Mouse (Mus musculus): ENCODE data around the gene Prkar2b.
"Not testable (repeated sequence)": the region's sequence is repeated elsewhere in the genome, so short reads cannot be mapped to it uniquely, and the experiment has no call there.

Gene Prkar2b

DNA sequence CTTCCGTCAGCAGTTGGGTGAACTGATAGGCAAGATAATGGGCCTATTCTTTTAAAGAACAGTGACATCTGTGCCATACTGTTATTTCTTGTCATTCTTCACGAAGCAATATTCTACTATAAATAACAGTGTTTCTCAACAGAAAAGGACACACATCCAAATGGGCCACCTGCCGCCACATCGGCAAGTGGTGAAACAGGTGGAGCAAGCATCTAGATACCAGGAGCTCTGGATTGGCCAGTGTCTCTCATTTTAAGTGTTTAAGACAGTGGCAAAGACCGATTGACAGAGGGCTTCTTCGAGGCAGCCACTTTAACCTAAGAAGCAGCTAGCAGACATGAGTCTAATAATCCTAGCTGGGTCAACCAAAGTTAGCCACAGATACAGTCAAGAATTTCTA is 44.6 kb downstream of the Prkar2b start:
- CTCF ChIA-PET = no interaction called here
- POLR2A ChIA-PET = interaction anchor here in 1 of 4 experiments (0.6 kb wide), 1 partner anchor 145 kb away, joined by 5 read pairs; no protein-coding TSS in a partner anchor

DNA sequence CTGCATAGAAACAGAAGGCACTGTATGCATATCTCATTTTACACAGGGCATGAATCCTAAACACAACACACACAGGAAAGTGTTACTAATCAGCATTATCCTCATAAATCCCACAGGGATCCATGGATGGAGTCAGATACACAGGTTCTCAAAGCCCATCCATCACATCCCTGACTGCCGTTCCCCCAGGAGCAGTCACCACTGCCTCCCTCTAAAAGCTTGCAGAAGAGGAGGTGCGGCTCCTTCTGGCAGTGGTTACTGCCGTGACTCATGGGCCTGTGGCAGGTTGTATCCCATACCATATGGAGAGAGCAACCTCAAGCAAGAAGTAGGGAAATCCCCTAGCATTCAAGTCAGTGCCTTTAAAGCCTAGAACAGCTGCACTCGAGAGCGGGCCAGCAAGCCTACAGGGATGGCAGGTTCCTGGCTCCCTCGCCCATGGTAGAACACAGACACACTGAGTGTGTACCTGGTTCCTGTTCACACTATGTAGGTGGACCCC is 45.8 kb downstream of the Prkar2b start:
- ChIA-PET CTCF (no interaction called here), POLR2A (no interaction called here)

DNA sequence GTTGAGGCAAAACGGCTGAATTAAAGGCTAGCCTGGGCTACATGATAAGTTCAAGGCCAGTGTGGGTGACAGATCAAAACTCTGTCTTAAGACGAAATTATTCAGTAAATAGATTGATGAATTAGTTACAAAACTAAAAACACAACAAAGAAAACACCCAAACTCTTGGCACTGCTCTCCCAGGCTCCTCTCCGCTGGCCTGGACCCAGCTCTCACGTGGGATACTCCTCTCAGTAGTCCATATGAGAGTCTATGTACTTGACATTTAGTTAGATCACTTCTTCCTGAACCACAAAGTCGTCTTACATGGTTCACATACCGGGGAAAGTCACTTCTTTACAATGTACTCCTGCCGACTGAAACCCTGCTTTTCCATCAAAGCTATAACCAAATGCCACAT is 46.3 kb downstream of the Prkar2b start:
- ChIA-PET POLR2A (no interaction called here), CTCF (no interaction called here)

DNA sequence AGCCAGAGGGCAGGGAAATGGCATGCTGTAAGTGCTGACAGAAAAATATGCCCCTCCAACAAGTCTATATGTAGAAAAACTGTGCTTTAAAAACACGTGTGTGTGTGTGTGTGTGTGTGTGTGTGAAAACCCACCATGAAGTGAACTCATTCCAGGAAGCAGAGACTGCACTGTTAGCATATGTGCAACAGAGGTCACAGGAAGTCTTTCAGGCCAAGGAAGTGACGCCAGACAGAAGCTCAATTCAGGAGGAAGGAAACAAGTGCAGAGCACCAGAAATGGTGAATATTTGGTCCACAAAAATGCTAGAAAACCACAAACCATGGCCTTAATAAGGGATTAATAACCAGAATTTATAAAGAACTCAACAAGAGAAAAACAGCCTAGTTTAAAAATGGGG is 48.9 kb downstream of the Prkar2b start:
- CTCF ChIA-PET = no interaction called here

DNA sequence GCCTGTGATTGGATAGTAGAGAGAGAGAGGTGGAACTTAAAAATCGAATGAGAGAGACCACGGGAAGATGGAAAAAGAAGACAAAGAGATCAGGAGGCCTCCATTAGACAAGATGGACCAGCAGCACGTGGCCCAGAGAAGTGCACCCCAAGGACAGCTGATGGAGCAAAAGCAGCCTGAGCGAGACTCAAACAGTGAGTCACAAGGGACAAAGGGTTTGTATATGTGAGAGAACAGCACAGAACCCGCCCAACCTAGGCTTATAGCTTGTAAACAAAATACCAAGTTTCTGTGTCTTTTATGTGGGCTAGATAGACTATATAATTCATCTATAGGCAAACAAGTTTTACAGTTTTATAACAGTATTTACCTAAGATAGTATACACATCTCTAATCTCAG is 50.0 kb downstream of the Prkar2b start:
- ChIA-PET CTCF (no interaction called here), POLR2A (no interaction called here)

More for the DNA sequence above, 48.9 kb downstream of the Prkar2b start:
- POLR2A ChIA-PET = no interaction called here

DNA sequence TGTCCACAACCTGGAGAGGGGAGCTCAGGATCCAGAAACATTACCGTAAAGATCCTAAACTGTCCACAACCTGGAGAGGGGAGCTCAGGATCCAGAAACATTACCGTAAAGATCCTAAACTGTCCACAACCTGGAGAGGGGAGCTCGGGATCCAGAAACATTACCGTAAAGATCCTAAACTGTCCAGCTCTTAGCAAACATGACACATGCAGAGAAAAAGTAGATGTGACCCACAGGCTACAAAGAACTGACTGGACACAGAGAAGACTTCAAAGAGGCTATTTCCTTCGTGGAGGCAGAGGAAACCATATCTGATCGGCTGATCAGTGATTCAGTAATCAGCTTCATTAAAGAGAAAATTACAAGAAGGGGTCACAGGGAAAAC is 51.1 kb downstream of the Prkar2b start:
- POLR2A ChIA-PET = interaction anchor here in 1 of 4 experiments (1.1 kb wide), 2 partner anchors 17 to 61 kb away, joined by 3 to 4 read pairs; no protein-coding TSS in a partner anchor
- CTCF ChIA-PET = not testable (repeated sequence)

DNA sequence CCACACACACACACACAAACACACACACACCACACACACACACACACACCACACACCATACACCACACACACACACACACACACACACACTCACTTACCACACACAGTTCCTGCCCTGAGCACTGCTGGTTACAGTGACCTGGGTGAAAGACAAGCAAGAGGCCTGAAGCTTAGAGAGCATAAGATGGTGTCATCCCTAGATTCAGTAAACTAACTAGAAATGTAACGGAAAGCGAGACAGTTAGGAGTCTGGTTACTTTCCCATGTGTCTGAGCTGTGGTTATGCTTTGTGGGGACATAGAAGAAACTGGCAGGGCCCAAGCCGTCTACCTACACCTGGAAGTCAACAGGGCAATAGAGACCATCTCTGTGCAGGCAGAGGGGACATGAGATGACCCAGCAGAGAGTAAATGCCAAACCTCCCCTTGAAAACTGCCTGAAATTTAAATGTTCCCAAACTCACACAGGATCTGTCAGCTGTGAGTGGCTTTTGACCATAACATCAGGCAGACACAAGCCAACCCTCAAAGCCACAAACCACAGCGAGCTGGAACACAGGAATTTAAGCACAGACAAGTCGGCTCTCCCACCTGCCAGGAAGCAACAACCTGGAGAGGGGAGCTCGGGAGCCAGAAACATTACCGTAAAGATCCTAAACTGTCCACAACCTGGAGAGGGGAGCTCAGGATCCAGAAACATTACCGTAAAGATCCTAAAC is 51.7 kb downstream of the Prkar2b start:
- ChIA-PET CTCF (no interaction called here), POLR2A (interaction anchor here in 1 of 4 experiments (1.1 kb wide), 2 partner anchors 16 to 60 kb away, joined by 3 to 4 read pairs; no protein-coding TSS in a partner anchor)

DNA sequence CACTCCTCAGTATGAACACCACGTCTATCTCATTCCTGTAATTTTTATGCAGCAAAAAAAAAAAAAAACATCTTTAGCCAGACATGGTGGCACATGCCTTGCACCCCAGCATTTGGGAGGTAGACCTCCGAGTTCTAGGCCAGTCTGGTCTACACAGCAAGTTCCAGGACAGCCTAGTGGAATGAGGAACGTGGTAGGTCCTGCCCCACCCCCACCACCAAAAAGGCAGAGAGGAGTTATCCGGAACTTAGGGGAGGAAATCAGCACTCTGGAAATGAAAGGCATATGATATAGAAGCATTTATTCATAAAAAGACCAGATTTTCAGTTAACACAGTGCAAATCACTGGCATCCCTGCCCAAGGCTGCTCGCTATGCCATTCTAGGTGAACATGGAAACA is 52.4 kb downstream of the Prkar2b start:
- ChIA-PET POLR2A (interaction anchor here in 1 of 4 experiments (1.1 kb wide), 1 partner anchor 59 kb away, joined by 4 read pairs; no protein-coding TSS in a partner anchor), CTCF (no interaction called here)

DNA sequence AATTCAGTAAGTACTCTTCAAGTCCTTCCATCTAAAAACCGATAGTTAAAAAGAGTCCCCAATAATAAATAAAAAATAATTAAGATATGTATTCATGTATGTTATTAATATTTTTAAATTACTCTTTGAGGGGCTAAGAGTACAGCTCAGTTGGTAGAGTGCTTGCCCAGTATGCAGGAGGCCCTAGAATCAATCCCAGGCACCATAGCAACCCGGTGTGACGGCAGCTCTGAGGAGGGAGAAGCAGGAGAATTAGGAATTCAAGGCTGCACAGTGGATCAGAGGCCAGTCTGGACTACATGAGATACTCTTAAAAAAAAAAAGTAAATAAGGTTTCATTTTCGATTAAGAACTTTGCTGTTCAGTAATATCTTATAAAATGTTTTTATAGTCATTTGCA is 53.5 kb downstream of the Prkar2b start:
- ChIA-PET POLR2A (no interaction called here), CTCF (no interaction called here)

DNA sequence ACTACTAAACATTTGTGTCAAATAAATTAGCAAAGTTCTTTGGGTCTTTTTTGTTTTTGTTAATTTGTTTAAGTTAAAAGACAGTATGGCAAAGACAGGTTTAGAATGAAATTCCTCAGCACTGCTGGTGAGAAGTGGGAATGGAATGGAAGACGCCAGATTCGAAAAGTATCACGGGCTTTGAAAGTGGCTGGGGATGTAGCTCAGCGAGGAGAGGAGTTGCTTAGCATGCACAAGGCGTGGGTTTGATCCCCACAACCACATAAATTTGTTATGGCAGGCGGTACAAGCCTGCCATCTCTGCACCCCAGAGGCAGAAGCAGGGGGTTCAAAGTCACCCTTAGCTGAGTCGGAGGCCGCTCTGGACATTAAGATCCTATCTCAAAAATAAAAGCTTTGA is 54.1 kb downstream of the Prkar2b start:
- CTCF ChIA-PET = no interaction called here

DNA sequence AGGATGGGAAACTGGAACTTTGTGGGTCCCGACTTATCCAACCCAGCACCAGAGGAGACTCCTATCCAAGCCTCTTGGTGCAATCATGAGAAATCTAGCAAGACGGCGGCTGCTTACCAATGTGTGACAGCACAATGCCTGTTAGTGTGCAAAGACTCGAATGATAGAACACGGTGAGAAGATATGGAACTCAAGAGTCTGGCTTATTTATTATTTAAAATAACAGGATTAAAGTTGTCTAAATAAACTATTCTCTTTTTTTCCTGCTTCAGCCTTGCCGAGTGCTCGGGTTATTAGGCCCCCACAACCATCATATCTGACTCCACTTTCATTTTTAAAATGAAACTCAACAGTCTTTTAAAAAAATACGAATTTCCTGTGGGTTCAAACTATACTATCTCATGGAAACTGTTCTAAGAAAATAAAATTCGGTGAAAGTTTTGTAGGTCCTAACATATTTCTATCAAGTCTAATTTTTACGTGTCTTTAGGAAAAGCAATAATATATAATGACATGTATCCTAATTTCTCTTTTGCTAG is 54.6 kb downstream of the Prkar2b start:
- POLR2A ChIA-PET = no interaction called here
- CTCF ChIA-PET = no interaction called here

More for the DNA sequence above, 54.1 kb downstream of the Prkar2b start:
- POLR2A ChIA-PET = no interaction called here

DNA sequence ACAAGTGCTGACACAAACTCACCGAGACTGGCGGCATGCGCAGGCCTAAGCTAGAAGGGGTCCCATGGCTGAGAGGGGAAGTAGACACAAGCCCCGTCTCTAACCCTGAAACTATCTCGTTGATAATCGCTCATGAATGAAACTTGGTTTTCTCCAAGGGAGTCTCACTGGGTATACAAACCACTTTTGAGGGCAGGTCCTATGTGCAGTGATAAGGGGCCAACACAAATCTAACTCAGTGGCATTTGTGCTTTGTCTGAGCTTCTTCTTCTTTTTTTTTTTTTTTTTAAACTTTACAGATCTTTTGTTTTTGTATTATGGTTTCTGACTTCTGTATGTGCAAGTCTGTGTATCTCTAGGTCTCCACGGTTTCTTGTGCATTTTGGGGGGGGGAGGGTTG is 60.6 kb downstream of the Prkar2b start:
- ChIA-PET POLR2A (interaction anchor here in 2 of 4 experiments (0.6 kb wide), 2 partner anchors 109 to 202 kb away, joined by 3 read pairs; no protein-coding TSS in a partner anchor), CTCF (no interaction called here)

DNA sequence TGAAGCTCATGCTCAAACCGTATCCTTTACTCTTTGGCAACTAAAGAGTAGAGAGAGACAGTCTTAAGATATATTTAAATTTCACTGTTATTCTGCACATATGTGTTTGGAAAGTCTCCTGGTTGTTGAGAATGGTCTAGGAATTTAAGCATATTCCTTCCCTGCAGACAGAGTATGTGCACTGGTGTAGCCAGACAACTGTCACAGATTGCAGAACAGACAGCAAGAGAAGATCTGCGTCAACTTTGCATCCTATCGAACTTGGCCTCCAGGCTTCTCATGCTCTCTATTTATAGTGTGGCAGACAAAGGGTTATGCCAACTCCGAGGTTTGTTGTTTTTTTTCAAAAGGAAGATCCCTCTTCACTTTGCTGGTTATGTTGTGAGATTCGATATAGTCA is 62.4 kb downstream of the Prkar2b start:
- ChIA-PET CTCF (no interaction called here), POLR2A (interaction anchor here in 1 of 4 experiments (0.8 kb wide), 1 partner anchor 405 kb away, joined by 3 read pairs; no protein-coding TSS in a partner anchor)

DNA sequence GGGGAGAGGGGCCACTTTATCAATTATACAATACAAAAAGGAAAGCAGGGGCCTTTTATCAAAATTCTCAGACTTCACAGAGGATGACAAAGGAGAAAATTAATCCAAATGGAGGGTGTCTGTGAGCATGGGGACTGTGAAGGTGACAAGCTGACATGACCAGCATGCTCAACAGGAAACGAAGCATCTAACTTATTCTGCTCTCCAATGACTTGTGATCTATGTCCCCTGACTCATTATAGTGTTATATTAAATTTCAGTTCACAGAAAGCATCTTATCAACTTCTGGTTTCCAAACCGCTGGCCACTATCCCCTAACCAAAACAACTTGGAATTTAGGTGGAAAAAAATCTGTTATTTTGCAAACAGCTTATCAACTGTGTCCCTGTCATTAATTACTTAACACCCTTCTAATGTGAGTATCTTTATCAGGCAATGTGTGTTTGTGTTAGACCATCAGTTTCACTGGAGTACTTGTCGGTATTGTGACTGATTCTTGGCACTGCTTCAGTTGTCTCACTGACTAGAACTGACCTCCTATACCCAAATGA is 63.7 kb downstream of the Prkar2b start:
- ChIA-PET POLR2A (no interaction called here), CTCF (no interaction called here)

DNA sequence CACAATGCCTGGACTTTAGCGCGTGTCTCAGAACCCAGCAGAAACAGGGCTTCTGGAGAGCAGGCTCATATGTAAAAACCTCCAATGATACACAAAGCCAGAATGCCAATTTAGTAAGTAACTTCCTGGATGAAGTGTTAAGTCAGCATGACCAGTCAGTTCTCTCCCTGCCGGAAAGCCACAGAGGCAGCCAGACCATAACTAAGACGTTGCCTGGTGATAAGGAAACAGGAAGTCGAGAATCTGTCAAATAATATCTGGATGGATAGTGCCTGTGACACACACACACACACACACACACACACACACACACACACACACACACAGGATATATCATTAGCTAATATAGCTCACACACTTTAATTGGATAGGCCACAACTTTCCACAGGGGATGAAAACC is 64.2 kb downstream of the Prkar2b start:
- ChIA-PET CTCF (no interaction called here), POLR2A (no interaction called here)

DNA sequence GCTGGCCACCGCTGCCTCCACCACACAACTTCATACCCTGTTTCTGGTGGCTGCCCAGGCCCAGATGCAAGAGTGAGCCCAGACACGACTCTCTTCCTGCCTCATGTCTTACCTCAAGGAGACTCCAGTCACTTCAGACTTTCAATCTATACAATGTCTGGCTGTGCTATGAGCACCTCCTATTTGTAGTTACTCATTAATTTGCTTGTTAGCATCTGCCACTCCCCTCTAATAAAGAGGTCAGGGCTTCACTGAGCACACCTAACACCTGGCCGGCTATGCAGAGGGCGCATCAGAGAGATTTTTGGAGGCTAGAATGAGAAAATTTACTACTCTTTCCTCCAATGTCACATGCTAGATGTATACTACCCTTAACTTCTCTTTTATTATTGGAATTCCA is 70.5 kb downstream of the Prkar2b start:
- CTCF ChIA-PET = no interaction called here
- POLR2A ChIA-PET = no interaction called here

DNA sequence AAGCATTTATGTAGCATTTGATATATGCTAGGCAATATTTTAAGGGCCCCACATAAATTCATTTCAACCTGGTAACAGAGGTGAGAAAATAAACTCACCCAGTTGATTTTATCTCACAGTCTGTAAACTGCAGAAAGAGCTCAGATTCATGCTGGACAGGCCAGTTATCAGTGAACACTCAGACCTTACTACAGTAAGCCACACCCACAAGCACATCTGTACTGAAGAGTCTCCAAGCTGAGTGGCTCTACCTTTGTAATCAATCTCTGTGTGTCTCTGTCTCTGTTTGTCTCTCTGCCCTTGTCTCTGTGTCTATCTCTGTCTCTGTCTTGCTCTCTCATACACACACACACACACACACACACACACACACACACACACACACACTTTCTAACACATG is 71.4 kb downstream of the Prkar2b start:
- ChIA-PET POLR2A (no interaction called here), CTCF (no interaction called here)

DNA sequence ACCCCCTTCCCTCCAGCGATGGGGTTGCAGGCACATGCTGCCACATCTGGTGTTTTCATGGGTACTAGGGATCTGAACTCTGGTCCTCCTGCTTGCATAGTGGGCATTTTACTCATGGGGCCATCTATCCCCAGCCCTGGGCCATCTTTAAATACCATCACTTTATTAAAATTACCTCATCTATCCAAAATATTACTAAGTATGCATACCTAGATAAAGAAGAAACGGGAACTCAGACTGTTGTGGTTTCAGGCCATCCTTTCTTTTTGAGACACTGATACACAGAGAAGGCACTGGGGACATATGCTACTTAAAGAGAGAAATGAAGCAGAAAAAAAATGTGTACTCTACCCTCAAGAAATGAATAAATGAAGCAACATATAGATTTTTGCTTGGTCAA is 74.6 kb downstream of the Prkar2b start:
- POLR2A ChIA-PET = no interaction called here
- CTCF ChIA-PET = no interaction called here

DNA sequence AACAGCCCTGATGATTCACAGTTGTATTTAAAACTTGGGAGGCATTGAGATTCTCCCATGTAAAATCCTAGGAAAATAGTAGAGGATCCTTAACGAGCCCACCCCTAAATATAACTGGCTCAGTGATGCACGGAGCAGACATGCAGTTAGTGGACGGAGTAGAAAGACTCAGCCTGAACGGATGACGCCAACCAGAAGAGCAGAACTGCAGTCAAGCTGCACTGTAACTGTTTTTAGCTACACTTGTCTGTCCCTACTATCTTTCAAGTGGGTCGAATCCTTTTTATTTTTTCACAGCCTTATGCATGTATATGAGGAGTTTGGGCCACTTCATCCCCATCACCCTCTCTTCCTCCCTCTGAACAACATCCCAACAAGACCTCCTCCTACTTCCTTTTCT is 75.4 kb downstream of the Prkar2b start:
- ChIA-PET CTCF (no interaction called here), POLR2A (no interaction called here)

DNA sequence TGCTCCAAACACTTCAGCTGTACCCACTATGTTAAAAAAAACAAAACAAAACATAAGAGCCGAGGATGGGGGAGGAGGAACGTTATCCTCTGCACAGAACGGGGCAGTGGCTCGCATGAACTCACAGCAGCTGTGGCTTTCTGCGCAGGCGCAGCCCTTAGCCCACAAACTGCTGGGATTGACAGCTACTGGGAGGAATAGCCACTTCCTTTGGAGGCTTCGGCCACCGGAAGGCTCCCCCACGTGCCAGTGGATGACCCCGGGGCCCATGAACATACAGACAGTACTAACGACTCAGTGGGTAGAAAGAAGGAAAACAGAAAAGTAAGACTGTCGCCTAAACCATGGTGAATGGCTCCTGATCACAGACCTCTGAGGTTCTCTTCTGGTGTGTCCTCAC is 76.4 kb downstream of the Prkar2b start:
- CTCF ChIA-PET = no interaction called here
- POLR2A ChIA-PET = no interaction called here

DNA sequence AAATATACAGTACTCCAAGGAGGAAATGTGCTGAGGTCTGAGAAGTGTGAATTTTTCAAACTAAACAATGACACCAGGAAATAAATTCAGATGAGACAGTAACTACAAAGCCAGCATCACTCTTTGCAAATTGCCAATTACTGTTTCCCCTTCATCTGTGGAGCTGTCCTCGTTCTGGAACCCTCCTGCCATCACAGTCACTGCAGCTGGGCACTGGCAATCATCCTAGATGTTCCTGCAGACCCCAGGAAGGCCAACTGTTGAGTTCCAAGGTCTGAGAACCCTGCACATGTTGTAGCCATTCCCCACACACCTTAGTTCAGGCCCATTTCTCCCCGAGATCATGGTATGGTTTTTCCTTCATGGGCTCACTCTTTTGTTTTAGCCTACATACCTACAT is 76.9 kb downstream of the Prkar2b start:
- POLR2A ChIA-PET = no interaction called here
- CTCF ChIA-PET = no interaction called here

Data from embryonic stem cell, embryonic (primary cell).